Mouse (Mus musculus) midbrain, embryonic 10.5 days (tissue): ENCODE results near the gene Paox. TPM values are rescaled to one million over a fixed set of nuclear protein-coding genes. Genes with fewer than 3 reads are reported as not detected.
A peak's percentile ranks its signal among the peaks of the same experiment; 100 is the strongest.

Experiments used
- DNase-seq: peaks from one replicate; pipeline ENCODE4 v3.0.0-alpha.2; 2017; ENCODE audit warnings: low spot score
- H3K27ac ChIP-seq: fragments of 300-500 bp; sonication (generic); replicated peaks from 2 replicates; pipeline ENCODE4 v1.5.1; 2016; ENCODE audit warnings: mild to moderate bottlenecking
- H3K27me3 ChIP-seq: fragments of 300-500 bp; sonication (generic); 2 replicates; pipeline ENCODE4 v1.6.1; 2016; ENCODE audit warnings: low read depth, mild to moderate bottlenecking; ENCODE audit not compliant: poor library complexity, severe bottlenecking
- H3K36me3 ChIP-seq: fragments of 300-500 bp; sonication (generic); 2 replicates; pipeline ENCODE4 v1.6.1; 2016; ENCODE audit warnings: mild to moderate bottlenecking, moderate library complexity
- H3K4me1 ChIP-seq: fragments of 300-500 bp; sonication (generic); 2 replicates; pipeline ENCODE4 v1.6.1; 2016
- H3K4me3 ChIP-seq: fragments of 300-500 bp; sonication (generic); 2 replicates; pipeline ENCODE4 v1.5.1; 2016; ENCODE audit warnings: mild to moderate bottlenecking, moderate library complexity
- H3K9me3 ChIP-seq: fragments of 300-500 bp; sonication (generic); replicated peaks from 2 replicates; pipeline ENCODE4 v1.6.1; 2016; ENCODE audit warnings: mild to moderate bottlenecking
- WGBS: fragments of 180-500 bp; shearing (Covaris S2); methylation state at CpG from one replicate; pipeline ENCODE4 v1.1.7; 2016; 5-methylcytosine and 5-hydroxymethylcytosine counted together
- polyA plus RNA-seq: library from polyadenylated mRNA; unstranded; fragments of >200 nt; fragmentation: Nextera tagmentation; extraction: Ambion mirVana; gene quantifications from 2 replicates; pipeline ENCODE4 v1.2.1, GENCODE M21; 2016

Gene Paox
- polyA plus RNA-seq, result 15.8 and 18.5 TPM in 2 replicates

GRCm38 (mm10) chr7:140115583-140116328 is at the start of gene Paox:
Paox (plus strand) TSS chr7:140115799.
- H3K36me3 ChIP-seq, result peaks cover 22% of the 10 kb centered on the region
- H3K27me3 ChIP-seq, result no peaks in the 10 kb centered on the region
- WGBS, result 5% methylated on average over 23 of the region's 23 CpGs
- H3K4me3 ChIP-seq, result peak within 1 kb of the TSS; percentile 84
- H3K4me1 ChIP-seq, result peaks cover 21% of the 10 kb centered on the region
- peak within 1 kb of the TSS; percentile 94 for H3K27ac ChIP-seq
- H3K9me3 ChIP-seq, result no peaks in the 10 kb centered on the region
- no peak for DNase-seq

- no peak for DNase-seq
- H3K27me3 ChIP-seq, result peaks cover 100% of the 10 kb centered on the region
- no peak overlapping the region for H3K27ac ChIP-seq
- WGBS, result 72% methylated on average over 6 of the region's 6 CpGs
- H3K4me1 ChIP-seq, result peaks cover 24% of the 10 kb centered on the region
- H3K4me3 ChIP-seq, result no peak overlapping the region
- H3K9me3 ChIP-seq, result no peaks in the 10 kb centered on the region
- no peaks in the 10 kb centered on the region for H3K36me3 ChIP-seq
Measured at GRCm38 (mm10) chr7:140067397-140067796, 48.2 kb upstream of the Paox start.

- WGBS, result 33% methylated on average over 39 of the region's 39 CpGs
- Histone ChIP-seq H3K9me3 (no peaks in the 10 kb centered on the region), H3K36me3 (no peaks in the 10 kb centered on the region), H3K27me3 (peaks cover 90% of the 10 kb centered on the region), H3K27ac (peak overlapping the region; percentile 65), H3K4me1 (peaks cover 10% of the 10 kb centered on the region), H3K4me3 (peak overlapping the region; percentile 44)
- peak; percentile 45 for DNase-seq
Measured at GRCm38 (mm10) chr7:140070042-140070711, 45.4 kb upstream of the Paox start.

- no peak for DNase-seq
- Histone ChIP-seq H3K27me3 (peaks cover 55% of the 10 kb centered on the region), H3K36me3 (no peaks in the 10 kb centered on the region), H3K4me3 (no peak overlapping the region), H3K27ac (no peak overlapping the region), H3K9me3 (no peaks in the 10 kb centered on the region), H3K4me1 (peaks cover 29% of the 10 kb centered on the region)
- WGBS, result 87% methylated on average over 6 of the region's 6 CpGs
Measured at GRCm38 (mm10) chr7:140077698-140078097, 37.9 kb upstream of the Paox start.

GRCm38 (mm10) chr7:140078711-140079110 is 36.9 kb upstream of the Paox start:
- H3K27me3 ChIP-seq, result peaks cover 51% of the 10 kb centered on the region
- WGBS, result 7% methylated on average over 5 of the region's 5 CpGs
- no peak overlapping the region for H3K27ac ChIP-seq

GRCm38 (mm10) chr7:140080503-140081156 is 35.0 kb upstream of the Paox start:
- peak; percentile 91 for DNase-seq
- H3K4me1 ChIP-seq, result peaks cover 35% of the 10 kb centered on the region
- H3K27me3 ChIP-seq, result peaks cover 53% of the 10 kb centered on the region
- H3K4me3 ChIP-seq, result peak overlapping the region; percentile 49
- 4% methylated on average over 24 of the region's 24 CpGs for WGBS
- no peaks in the 10 kb centered on the region for H3K9me3 ChIP-seq
- no peaks in the 10 kb centered on the region for H3K36me3 ChIP-seq
- peak overlapping the region; percentile 70 for H3K27ac ChIP-seq

More at GRCm38 (mm10) chr7:140078711-140079110, 36.9 kb upstream of the Paox start:
- H3K9me3 ChIP-seq, result no peaks in the 10 kb centered on the region
- peaks cover 35% of the 10 kb centered on the region for H3K4me1 ChIP-seq
- no peaks in the 10 kb centered on the region for H3K36me3 ChIP-seq
- H3K4me3 ChIP-seq, result no peak overlapping the region
- DNase-seq, result peak; percentile 73

GRCm38 (mm10) chr7:140081408-140082241 is 34.0 kb upstream of the Paox start:
- no peak for DNase-seq
- 0 out of 2 replicates have a peak overlapping the region, but pooled peaks have one; percentile 1 for H3K27ac ChIP-seq
- H3K27me3 ChIP-seq, result peaks cover 53% of the 10 kb centered on the region
- no peaks in the 10 kb centered on the region for H3K36me3 ChIP-seq
- H3K4me1 ChIP-seq, result peaks cover 35% of the 10 kb centered on the region
- peak overlapping the region; percentile 49 for H3K4me3 ChIP-seq
- no peaks in the 10 kb centered on the region for H3K9me3 ChIP-seq
- WGBS, result 14% methylated on average over 20 of the region's 20 CpGs

- Histone ChIP-seq H3K4me3 (peak within 1 kb of the TSS; percentile 49), H3K27ac (0 out of 2 replicates have a peak within 1 kb of the TSS, but pooled peaks have one; percentile 1), H3K27me3 (peaks cover 53% of the 10 kb centered on the region), H3K4me1 (peaks cover 35% of the 10 kb centered on the region), H3K9me3 (no peaks in the 10 kb centered on the region), H3K36me3 (no peaks in the 10 kb centered on the region)
- DNase-seq, result peak; percentile 81
- 6% methylated on average over 18 of the region's 18 CpGs for WGBS
Measured at GRCm38 (mm10) chr7:140082242-140082678, 33.3 kb upstream of the Paox start, which contains the start of gene Caly. Caly (minus strand) TSS chr7:140082548.

GRCm38 (mm10) chr7:140090601-140091000 is 25.0 kb upstream of the Paox start:
- Histone ChIP-seq H3K36me3 (no peaks in the 10 kb centered on the region), H3K27me3 (peaks cover 2% of the 10 kb centered on the region; the same call in 1 of the 2 replicates), H3K27ac (no peak overlapping the region), H3K9me3 (no peaks in the 10 kb centered on the region), H3K4me3 (no peak overlapping the region), H3K4me1 (no peaks in the 10 kb centered on the region)
- no peak for DNase-seq
- 76% methylated on average over 10 of the region's 10 CpGs for WGBS

GRCm38 (mm10) chr7:140092924-140093528 is 22.6 kb upstream of the Paox start, which contains the start of gene Prap1:
Prap1 (plus strand) TSS chr7:140093395.
- no peak within 1 kb of the TSS for H3K4me3 ChIP-seq
- 74% methylated on average over 5 of the region's 5 CpGs for WGBS
- H3K27ac ChIP-seq, result no peak within 1 kb of the TSS
- no peak for DNase-seq
- peaks cover 7% of the 10 kb centered on the region; the same call in 1 of the 2 replicates for H3K27me3 ChIP-seq
- H3K9me3 ChIP-seq, result no peaks in the 10 kb centered on the region
- no peaks in the 10 kb centered on the region for H3K4me1 ChIP-seq
- H3K36me3 ChIP-seq, result no peaks in the 10 kb centered on the region

GRCm38 (mm10) chr7:140094954-140095353 is 20.6 kb upstream of the Paox start:
- no peaks in the 10 kb centered on the region for H3K9me3 ChIP-seq
- no peak overlapping the region for H3K4me3 ChIP-seq
- no peak overlapping the region for H3K27ac ChIP-seq
- H3K4me1 ChIP-seq, result no peaks in the 10 kb centered on the region
- peaks cover 7% of the 10 kb centered on the region; the same call in 1 of the 2 replicates for H3K27me3 ChIP-seq
- DNase-seq, result no peak
- H3K36me3 ChIP-seq, result no peaks in the 10 kb centered on the region
- WGBS, result 68% methylated on average over 5 of the region's 5 CpGs
